Mouse (Mus musculus): ENCODE measurements around the gene Phldb3. TPM values are rescaled to one million over a fixed set of nuclear protein-coding genes. Genes with fewer than 3 reads are reported as not detected.

The Phldb3 gene
- total RNA-seq, 2 experiments from 2014 or later = 5.4 to 5.8 TPM

Other genes starting within 250 kb of the Phldb3 start
- 1 to 10 TPM in 1 of 2 experiments, under 1 TPM in 1; 0.79 to 1.3 TPM for gene Kcnn4, start 240.5 kb upstream of the Phldb3 start, total RNA-seq (2021)
- 10 to 100 TPM; 17.8 to 21.1 TPM for gene Smg9, start 211.1 kb upstream of the Phldb3 start, total RNA-seq (2021)
- gene Irgc1, start 158.5 kb upstream of the Phldb3 start, total RNA-seq (2021) = not detected
- gene Plaur, start 148.3 kb upstream of the Phldb3 start, total RNA-seq (2021) = 1 to 10 TPM; 7.9 to 9.8 TPM
- 1 to 10 TPM; 2.8 to 3.6 TPM for gene Cadm4, start 128.7 kb upstream of the Phldb3 start, total RNA-seq (2021)
- gene Zfp428, start 103.8 kb upstream of the Phldb3 start, total RNA-seq (2021) = 1 to 10 TPM; 6.0 to 6.8 TPM
- not detected for gene AC161166.1, start 98.3 kb upstream of the Phldb3 start, total RNA-seq (2021)
- gene Irgq, start 80.1 kb upstream of the Phldb3 start, total RNA-seq (2021) = 10 to 100 TPM; 20.4 to 24.1 TPM
- not detected for gene Pinlyp, start 64.6 kb upstream of the Phldb3 start, total RNA-seq (2021)
- 10 to 100 TPM; 37.6 to 41.3 TPM for gene Xrcc1, start 64.5 kb upstream of the Phldb3 start, total RNA-seq (2021)
- gene Ethe1, start 23.2 kb upstream of the Phldb3 start, total RNA-seq (2021) = 10 to 100 TPM; 27.9 to 34.2 TPM
- gene Zfp575, start 23.1 kb upstream of the Phldb3 start, total RNA-seq (2021) = under 1 TPM in 1 of 2 experiments, not detected in 1; 0.30 TPM
- under 1 TPM; 0.36 to 0.92 TPM for gene Lypd3, start 25.8 kb downstream of the Phldb3 start, total RNA-seq (2021)
- not detected for gene Tex101, start 65.9 kb downstream of the Phldb3 start, total RNA-seq (2021)
- not detected for gene BC049730, start 98.5 kb downstream of the Phldb3 start, total RNA-seq (2021)
- gene Gm4763, start 116.1 kb downstream of the Phldb3 start, total RNA-seq (2021) = not detected
- under 1 TPM in 1 of 2 experiments, not detected in 1; 0.20 TPM for gene Cd177, start 149.5 kb downstream of the Phldb3 start, total RNA-seq (2021)
- gene Ceacam10, start 166.4 kb downstream of the Phldb3 start, total RNA-seq (2021) = not detected